Mouse (Mus musculus) lung, postnatal 14 days (tissue): Measurements from ENCODE around the gene Rmnd5b.
"Not testable (repeated sequence)": the region's sequence is repeated elsewhere in the genome, so short reads cannot be mapped to it uniquely, and the experiment has no call there.

Source experiments
- DNase-seq: peaks from one replicate; pipeline ENCODE4 v3.0.0; 2021

Gene Rmnd5b

DNA sequence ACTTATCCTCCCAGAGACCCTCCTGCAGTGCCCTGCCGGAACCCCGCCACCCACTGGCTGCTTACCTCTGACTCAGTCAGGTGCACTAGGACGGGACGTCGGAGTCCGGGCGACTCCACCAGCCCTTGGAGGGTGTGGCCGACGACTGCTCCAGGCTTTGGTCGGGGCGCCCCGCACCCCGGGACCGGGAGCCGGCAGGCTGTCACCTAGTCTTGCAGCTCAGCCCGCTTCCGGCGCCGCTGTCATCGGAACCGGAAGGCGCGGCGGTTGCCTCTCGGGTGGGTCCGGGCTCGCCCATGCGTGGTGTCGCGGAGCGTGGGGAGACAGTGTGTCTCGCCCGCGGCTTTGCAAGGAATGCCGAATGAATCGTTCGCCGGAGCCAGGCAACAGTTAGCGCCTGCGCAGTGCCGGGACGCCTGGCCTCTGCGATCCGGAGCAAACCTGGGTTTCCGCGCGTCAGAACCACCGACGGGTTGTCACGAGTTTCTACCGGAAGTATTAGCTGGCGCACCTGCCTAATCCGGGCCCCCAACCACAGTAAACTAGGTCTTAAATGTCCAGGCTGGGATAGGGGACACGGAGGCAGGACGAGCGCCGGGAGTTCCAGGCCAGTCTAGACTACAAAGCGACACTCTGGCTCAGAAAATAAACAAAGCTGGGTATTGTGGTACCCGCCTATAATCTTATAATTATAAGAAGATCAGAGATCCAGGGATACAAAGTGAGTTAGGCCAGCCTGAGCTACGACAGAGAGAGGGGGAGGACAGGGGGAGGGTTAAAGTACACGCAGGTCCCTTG is at the start of gene Rmnd5b:
TSS of gene Rmnd5b (minus strand) at position 372 of the 798 bp plus-strand sequence.
- DNase-seq = peak; percentile 86

DNA sequence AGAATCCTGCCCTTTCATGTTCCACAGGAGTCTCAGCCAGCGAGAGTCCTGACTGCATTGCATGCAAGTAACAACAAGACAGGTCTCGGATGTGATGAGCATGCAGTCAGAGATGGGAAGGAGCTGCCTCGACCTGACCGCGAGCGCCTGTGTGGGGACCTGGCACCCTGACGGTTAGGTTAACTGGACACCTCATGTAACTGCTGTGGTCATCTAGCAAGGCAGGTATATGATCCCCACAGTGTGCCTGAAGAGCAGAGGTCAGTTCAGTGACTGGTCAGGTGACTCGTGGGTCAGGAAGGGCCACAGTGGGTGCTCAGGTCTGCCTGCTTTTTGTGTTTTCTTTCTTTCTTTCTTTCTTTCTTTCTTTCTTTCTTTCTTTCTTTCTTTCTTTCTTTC is 46.3 kb upstream of the Rmnd5b start:
- no peak for DNase-seq

DNA sequence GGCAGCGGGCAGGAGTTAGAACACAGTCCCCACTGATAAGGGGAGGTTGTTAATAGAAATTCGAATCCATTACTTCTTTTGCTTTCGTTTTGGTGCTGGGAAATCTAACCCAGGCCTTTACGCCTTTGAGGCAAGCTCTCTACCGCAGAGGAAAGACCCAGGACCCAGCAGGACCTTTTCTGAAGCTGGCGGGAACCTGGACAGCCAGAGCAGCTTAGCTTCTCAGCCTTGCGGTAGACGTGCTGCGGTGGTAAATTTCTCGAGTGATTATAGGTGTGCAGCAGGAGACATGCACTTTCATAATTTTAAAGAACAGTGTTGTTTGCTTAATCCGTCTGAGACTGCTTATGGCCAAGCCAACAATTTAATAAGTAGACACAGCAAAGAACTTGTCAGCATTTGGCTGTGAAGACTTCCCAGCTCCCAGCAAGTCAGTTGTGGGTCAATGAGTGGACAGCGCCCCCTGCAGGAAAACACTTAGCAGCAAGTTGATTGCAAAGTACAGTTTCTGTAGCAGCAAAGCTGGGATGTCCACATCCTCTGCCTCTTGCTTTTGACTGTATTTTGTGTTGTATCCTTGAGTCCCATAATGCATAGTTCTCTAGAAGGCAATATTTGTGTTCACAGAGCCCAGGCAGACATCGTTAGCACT is 45.8 kb upstream of the Rmnd5b start:
- peak; percentile 96 for DNase-seq

DNA sequence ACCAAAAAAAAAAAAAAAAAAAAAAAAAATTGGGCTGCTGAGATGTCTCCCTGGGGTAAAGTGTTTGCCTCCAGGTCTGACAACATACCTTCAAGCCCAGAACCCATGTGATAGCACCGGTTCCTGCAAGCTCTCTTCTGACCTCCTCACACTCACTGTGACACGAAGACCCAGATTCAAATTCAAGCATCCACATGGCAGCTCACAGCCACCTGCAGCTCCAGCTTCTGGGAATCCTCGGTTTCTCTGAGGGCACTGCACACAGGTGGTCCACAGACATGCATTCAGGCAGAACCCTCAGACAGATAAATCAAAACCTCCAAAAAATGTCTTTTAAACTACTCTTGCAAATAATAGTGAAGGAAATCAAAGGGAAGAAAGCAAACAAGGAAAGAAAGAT is 43.8 kb upstream of the Rmnd5b start:
- no peak for DNase-seq

DNA sequence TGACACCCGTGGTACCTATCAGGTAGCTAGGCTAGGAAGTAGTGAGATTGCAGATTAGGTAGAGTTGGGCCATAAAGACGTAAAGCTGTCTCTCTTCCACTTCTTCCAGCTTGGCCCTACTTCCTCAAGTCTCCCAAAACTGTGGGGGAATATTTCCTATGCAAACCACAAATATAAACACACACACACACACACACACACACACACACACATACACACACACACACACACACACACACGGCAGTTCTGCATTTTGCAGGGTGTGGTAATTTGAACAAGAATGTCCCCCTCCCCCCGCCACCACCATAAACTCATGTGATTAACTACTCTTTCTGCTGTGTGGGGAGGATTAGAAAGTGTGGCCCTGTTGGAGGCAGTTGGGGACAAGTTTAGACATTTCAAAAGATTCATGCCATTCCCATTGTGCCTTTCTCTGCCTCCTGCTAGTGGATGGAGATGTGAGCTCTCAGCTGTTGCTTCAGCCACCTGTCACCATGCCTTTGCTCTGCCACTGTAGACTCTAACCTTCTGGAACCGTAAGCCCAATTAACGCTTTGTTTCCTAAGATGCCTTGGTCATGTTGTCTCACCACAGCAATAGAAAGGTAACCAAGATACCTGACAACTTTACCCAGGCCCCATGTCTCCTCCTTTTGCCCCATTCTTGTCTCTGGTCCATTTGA is 42.2 kb upstream of the Rmnd5b start:
- DNase-seq = no peak

DNA sequence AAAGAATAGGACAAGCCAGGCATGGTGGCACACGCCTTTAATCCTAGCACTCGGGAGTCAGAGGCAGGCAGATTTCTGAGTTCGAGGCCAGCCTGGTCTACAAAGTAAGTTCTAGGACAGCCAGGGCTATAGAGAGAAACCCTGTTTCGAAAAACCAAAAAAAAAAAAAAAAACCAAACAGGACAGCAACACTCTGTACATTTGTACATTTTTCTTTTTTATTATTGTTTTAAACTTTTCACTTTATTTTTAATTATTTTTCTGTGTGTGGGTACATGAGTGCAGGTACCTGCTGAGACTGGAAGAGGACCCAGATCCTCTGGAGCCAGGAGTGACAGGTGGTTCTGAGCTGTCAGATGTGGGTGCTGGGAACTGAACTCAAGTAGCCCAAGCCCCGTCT is 39.7 kb upstream of the Rmnd5b start:
- DNase-seq = no peak

DNA sequence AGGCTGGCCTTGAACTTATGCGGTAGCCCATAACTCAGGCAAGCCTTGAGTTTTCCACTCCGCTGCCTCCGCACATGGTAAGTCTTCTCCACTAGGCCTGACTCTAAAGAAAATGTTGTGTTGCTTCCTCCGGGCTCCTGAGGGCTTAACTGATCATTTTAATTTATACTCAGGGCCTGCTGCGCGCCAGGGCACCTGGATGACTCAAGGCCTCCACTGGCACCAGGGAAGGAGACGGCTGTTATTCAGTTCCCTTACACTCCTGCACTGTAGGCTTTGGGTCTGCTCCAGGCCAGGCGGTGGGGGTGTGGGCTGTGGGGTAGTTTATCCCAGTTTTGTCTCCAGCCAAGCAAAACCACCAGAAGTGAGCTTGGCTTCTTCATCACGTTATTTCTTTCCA is 37.6 kb upstream of the Rmnd5b start:
- DNase-seq = no peak

DNA sequence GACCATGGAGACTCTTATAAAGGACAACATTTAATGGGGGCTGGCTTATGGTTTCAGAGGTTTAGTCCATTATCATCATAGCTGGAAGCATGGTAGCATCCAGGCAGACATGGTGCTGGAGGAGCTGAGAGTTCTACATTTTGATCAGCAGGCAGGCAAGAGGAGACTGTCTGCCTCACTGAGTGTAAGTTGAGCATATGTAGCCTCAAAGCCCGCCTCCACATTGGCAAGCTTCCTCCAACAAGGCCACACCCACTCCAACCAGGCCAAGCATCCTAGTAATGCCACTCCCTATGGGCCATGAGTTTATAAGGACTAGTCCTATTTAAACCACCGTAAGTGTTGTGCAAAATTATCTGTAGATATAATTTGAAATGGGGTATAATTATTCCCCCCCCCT is 35.7 kb upstream of the Rmnd5b start:
- DNase-seq = no peak

DNA sequence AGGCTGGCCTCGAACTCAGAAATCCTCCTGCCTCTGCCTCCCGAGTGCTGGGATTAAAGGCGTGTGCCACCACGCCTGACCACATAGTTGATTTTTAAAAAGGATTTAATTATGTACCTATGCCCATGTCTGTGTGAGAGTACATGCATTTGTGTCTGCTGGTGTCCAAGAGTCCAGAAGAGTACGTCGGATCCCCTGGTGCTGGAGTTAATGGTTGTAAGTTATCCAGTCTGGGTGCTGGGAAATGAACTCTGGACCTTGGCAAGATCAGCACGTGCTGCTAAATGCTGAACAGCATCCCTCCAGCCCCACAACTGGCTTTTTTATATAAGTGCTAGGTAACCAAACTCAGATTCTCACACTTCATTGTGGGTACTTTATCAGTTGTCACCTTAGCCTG is 35.1 kb upstream of the Rmnd5b start:
- DNase-seq = no peak

DNA sequence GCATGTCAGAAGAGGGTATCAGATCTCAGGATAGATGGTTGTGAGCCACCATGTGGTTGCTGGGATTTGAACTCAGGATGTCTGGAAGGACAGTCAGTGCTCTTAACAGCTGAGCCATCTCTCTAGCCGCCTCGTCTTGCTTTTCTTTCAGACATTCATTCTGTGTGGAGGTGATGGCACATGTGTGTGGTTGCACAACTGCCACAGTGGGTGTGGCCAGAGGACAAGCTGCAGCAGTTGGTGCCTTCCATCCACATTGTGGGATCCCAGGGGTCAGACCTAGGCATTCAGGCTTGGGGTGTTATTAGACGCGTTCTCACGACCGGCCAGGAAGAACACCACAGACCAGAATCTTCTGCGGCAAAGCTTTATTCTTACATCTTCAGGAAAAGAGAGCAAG is 29.1 kb upstream of the Rmnd5b start:
- DNase-seq = not testable (repeated sequence)

DNA sequence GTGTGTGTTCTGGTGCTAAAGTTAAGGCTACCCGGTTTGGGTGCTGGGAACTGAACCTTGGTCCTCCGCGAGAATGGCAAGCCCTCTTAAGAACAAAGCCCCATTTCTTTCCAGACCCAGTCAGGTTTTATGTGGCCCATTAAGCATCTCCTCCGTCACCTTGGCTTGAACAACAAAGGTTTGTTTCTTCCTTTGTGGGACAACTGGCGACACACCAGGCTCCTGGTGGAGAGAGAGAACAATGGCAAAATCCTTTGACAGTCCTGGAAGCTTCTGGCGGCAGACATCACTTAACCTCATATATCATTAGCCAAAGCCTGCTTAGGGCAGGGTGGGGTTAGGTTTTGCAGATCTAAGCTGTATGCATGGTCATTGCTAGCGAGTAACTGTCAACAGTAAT is 26.9 kb upstream of the Rmnd5b start:
- DNase-seq = no peak

DNA sequence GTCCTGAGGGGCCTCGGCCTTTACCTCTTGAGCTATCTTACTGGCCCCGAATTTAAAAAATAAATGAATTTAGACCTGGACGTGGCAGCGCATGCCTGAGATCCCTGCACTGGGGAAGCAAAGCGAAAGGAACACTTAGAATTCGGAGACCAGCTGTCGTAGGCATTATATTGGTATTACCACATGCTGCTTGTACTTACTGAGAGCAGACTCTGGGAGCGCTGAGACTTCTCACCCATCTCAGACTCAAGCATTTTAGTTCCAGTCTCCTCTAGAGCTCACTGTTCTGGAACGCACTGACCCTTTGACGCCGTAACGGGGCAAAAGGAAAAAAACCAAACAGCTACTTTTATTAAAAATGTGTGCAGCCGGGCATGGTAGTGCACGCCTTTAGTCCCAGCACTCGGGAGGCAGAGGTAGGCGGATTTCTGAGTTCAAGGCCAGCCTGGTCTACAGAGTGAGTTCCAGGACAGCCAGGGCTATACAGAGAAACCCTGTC is 26.2 kb upstream of the Rmnd5b start:
- DNase-seq = no peak

DNA sequence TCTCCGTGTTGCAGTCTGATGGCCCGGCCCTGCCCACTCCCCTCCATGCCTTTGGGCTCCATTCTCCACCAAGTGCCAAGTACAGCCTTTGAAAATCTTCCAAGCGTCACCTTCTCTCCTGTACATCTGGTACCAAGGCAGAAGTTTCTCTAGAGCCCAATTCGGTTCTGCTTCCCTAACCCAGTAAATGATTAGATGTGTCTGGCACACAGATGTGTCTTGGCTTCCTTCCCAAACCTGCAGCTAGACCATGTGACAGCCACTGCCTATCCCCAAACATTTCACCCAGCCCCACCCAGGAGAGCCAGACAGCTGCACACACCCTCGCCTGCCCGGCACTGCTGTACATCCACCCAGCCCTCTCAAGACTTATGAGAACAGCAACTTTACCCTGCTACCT is 23.0 kb upstream of the Rmnd5b start:
- DNase-seq = no peak

DNA sequence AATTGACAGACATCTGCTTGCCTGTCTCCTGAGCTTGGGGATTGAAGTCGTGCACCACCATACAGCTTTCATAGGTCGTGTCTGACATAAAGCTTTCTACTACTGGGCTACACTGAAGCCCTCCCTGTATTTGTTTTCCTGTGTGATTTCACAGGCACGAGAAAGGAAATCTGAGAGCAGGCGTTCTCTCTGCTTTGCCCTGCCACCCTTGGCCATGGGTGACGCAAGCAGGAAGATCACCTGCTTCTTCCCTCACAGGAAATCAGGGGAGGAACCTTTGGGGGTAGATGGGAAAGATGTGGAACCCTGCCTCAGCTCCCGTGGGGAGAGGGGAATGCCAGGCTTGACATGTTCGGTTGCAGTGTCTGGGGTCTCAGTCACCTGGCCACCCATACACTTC is 22.6 kb upstream of the Rmnd5b start:
- DNase-seq = no peak

DNA sequence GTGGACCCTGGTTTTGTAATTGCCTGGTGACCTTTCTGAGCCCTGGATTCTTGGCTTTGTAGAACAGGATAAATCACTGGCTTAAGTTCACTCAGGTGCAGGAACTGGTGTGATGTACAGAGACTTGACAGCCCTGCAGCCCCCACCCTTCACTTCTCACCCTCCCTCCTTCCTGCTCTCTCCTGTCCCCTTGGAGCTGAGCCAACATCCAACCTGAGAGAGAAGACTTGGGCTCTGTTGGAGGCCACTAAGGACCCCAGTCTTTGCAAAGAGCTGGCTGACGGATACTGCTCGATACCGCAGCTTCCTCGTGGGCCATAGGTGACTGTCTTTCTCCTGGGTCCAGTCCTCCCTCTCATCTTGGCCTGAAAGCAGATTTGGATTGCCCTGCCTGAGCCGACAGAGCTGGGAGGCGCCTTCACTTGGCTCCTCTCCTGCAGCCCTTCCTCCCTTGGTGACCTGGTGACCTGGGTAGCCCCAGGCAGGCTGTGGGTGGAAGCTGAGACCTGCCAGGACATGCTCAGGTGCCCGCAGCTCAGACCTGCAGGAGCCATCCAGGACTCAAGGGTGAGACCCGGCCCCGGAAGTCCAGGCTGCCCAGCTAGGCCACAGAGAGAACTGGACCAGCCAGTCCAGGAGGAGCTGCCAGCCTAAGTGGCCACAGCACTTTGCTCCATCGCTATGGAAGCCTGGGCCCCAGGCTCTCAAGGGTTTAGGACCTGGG is 21.3 kb upstream of the Rmnd5b start:
- no peak for DNase-seq

DNA sequence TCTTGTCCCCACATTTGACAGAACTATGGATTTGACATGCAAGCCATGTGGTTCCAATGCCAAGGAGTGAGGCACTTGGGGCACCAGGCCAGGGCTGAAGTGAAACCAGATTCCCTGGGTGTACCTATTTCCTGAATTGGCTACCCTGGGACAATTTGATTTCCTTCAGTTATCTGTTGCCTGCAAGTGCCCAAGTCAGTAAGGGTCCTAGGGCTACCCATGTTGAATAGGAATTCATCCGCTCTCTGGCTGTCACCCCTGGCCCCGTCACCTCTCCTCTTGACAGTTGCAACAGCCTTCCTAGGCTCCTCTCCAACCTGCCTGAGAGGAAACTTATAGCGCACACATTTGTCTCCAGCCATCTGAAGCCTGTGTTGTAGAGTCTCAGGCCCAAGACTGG is 19.2 kb upstream of the Rmnd5b start:
- no peak for DNase-seq

DNA sequence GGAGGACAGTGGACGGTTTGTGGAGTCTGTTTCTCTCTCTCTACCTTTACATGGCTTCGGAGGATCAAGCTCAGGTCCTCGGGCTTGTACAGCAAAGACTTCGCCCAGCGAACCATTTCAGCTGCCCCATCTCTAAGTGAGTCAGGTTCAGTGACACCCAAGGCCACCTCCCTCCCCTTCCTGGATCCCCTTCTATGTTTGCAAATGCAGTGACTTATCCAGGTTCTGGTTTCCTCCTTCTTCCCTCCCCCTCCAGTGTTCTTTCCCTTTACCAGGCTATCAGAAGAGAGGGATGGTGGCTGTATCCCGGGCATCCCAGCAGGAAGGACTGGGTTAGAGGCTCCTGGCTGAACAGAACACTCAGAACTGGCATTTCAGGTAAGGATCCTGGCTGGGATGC is 18.0 kb upstream of the Rmnd5b start:
- no peak for DNase-seq

DNA sequence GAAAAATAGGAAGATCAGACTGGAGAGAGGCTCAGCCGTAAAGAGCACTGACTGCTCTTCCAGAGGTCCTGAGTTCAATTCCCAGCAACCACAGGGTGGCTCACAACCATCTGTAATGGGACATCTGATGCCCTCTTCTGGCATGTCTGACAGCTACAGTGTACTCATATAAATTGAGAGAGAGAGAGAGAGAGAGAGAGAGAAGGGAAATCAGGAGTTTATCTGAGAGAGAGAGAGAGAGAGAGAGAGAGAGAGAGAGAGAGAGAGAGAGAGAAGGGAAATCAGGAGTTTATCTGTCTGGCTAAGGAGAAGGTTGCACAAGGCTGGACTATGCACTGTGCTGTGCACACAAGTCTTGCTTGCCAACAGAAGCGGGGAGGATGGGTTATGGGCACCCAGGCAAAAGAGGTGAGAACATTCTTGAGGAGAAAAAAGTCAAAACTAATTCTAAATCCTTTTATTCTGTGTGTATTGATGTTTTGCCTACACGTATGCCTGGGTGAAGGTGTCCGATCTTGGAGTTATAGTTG is 17.3 kb upstream of the Rmnd5b start:
- no peak for DNase-seq

DNA sequence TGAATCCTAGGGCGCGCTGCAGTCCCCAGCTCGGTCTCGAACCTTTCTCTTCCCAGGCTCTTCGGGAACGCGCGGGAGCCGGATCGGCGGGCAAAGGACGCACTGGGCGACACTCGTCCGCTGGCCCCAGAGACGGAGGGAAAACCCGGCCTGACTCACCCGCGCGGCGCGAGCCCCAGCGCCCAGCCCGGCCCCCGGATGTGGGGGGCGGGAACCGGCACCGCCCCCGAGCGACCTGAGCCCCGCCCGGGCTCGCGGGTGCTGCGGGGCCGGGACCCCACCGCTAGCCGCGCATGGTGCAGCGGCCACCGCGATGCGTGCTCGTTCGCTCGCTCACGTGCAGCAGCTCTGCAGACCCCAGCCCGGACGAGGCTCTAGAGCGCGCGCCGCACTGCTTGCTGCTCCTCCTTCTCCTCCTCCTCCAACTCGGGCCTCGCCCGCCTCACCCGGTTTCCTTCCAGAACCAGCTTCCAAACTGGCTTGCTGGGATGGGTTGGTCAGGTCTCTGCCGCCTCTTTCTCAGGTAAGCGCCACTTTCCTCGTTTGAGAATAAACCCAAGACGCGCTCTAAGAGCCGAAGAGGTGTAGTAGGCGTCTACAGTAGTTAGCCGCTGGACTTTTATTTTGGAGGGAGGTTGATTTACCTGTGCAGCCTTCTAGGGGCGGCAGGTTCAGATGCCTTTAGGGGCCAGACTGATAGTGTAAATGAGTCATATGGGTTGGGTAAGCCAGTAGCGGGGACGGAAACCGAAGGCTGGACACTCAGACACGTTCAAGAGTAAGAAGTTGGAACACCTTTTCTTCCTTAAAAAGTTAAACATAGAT is 15.2 kb upstream of the Rmnd5b start, which contains the start of the genes N4bp3 and D930048N14Rik:
TSS of gene N4bp3 (minus strand) at position 152 of the 825 bp plus-strand sequence.
TSS of gene D930048N14Rik (plus strand) at position 264 of the 825 bp plus-strand sequence.
- DNase-seq = peak; percentile 82

DNA sequence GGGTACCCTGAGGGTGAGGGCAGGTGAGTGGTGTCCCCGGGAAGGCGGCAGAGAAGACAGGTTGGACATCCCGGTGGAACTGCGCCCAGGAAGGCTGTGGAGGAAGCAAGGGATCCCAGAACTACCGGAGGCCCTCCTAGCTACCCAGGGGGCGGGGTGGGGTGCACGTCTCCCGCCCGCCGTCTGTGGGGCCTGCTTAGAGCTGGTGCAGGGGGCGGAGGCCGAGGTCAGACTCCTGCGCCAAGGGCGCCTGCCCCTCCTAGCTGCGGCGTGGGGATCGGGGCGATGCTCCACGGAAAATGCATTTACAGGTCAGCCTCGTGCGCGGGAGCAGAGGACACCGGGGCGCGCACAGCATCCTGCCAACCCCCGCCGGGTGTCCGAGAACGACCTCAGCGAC is 14.6 kb upstream of the Rmnd5b start:
- peak; percentile 37 for DNase-seq

DNA sequence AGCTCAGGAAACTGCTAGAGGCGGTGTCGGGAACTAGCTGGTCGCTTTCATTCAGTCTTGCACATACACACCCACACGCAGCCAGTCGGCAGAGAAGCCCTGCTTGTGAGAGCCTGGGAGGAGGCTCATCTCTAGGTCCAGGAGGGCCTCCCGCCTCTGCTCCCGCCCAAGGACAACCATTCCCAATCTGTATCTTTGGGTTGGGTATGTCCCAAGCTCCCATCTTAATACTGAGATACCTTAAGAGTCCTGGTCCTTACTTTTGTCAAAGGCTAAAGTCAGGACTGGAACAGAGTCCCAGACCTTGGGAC is 14.1 kb upstream of the Rmnd5b start:
- DNase-seq = peak; percentile 28
